Mouse (Mus musculus) heart, postnatal 0 days (tissue): Measurements from ENCODE around the gene C1ra.

Experiments used
- CTCF ChIP-seq: IDR thresholded peaks from 2 replicates; pipeline ENCODE4 v1.5.1; 2016; ENCODE audit warnings: antibody characterized with exemption, control low read depth, low read depth
- EP300 ChIP-seq: IDR thresholded peaks from 2 replicates; pipeline ENCODE4 v1.6.1; 2016; ENCODE audit warnings: antibody characterized with exemption, low read depth

GRCm38 (mm10) chr6:124480295-124480694, 31.9 kb upstream of the C1ra start:
- peak; percentile 57 for TF ChIP-seq CTCF
- no peak for TF ChIP-seq EP300
